Comparison of ENCODE assay signal across 18 mouse cellular contexts in the genomic region with DNA sequence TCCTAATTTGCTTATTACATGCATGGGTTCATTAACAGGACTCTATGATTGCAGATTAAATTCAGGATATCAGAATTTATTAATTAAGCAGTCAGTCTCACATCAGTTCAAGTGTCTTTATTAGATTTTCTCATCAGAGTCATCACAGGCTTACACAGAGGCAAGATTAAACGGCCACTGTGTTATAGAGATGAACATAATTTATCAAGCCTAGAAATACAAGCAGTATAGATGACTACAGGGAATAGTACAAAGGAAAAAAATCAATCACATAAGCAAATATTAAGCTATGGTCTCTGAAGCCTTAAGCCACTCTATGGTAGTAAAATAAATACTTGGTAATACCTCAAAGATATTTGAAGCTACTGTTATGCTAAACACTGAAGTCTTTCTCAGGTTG. TPM values are rescaled to one million over a fixed set of nuclear protein-coding genes. Genes with fewer than 3 reads are reported as not detected.
"Had no signal": no experiment of that assay in that cellular context is flagged by ENCODE, and none has a peak within 500 bp of the region (broad histone marks: within the 10 kb centered on the region; RNA-seq: fewer than 3 reads in every experiment).

No protein-coding gene starts in this region.

- H3K4me1 ChIP-seq: kidney, embryonic 15.5 days; limb, embryonic 13.5 days; stomach, embryonic 15.5 days had no signal

- H3K36me3 ChIP-seq: kidney, embryonic 15.5 days; limb, embryonic 13.5 days; stomach, embryonic 15.5 days had no signal

- ATAC-seq: intestine, embryonic 16.5 days had no signal

- H3K27me3 ChIP-seq: kidney, embryonic 15.5 days; limb, embryonic 13.5 days; stomach, embryonic 15.5 days had no signal

- H3K4me3 ChIP-seq: kidney, embryonic 15.5 days; limb, embryonic 13.5 days; stomach, embryonic 15.5 days had no signal

- H3K9ac ChIP-seq: kidney, embryonic 15.5 days; limb, embryonic 13.5 days; liver, embryonic 14.5 days; stomach, embryonic 15.5 days had no signal

- H3K4me2 ChIP-seq: kidney, embryonic 15.5 days; limb, embryonic 13.5 days; stomach, embryonic 15.5 days had no signal

- DNase-seq: kidney, adult 2 months; kidney, postnatal 14 days; left cerebral cortex, postnatal 4 days; lung, adult 18-20 months; retina, postnatal 1 day; right cerebral cortex, postnatal 4 days; spleen, adult 18-20 months; thymus, postnatal 36 days had no signal

- H3K27ac ChIP-seq: kidney, embryonic 15.5 days; limb, embryonic 13.5 days; liver, embryonic 14.5 days; stomach, embryonic 15.5 days had no signal

- H3K9me3 ChIP-seq: kidney, embryonic 15.5 days; limb, embryonic 13.5 days; stomach, embryonic 15.5 days had no signal

RNA-seq across cellular contexts. Expression of a gene that starts 27.7 kb away (rescaled TPM):
- total RNA-seq: liver, adult 2 months; megakaryocyte-erythroid progenitor cell, adult 5-6 weeks had no signal
- polyA plus RNA-seq: large intestine, adult 2 months; liver, adult 2 months; liver, embryonic 14.5 days; lung, embryonic 16.5 days; testis, adult 2 months had no signal
